Comparison of ENCODE assay signal across 28 mouse cellular contexts in the genomic region with DNA sequence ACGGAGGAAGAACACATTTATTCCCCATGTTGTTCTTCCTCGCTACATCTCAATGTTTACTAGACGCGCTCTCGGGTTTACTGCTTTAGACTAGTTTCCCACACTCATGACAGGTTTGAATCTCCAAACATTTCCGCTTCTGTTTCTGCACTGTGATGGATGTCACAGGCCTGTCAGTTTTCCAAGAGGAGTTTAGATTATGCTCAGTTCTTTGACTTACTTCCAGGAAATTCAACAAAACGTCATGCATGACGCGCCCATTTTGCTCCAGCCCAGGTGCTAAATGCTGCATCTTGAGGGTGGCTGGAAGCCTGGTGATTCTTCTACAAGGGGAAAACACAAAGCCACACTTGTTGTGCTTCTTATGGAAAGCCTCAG. TPM values are rescaled to one million over a fixed set of nuclear protein-coding genes. Genes with fewer than 3 reads are reported as not detected.
DNase-seq lines count a peak whose midpoint lies in the region; ATAC-seq and TF ChIP-seq lines count a peak whose summit lies in the region.
"Had no signal": no experiment of that assay in that cellular context is flagged by ENCODE, and none has a peak within 500 bp of the region (broad histone marks: within the 10 kb centered on the region; RNA-seq: fewer than 3 reads in every experiment).

No protein-coding gene starts in this region.

- no peak for TF ChIP-seq CTCF in kidney, adult 2 months (conservative IDR thresholded peaks at IDR 0.05; ENCODE audit: insufficient read depth, insufficient read length, low read depth, low read length)

- H3K27me3 ChIP-seq in embryonic facial prominence, embryonic 14.5 days (replicated peaks; ENCODE audit: control insufficient read depth, insufficient read depth, low read length): no peaks in the 10 kb centered on the region
- no peaks in the 10 kb centered on the region for H3K27me3 ChIP-seq in embryonic facial prominence, embryonic 10.5 days (replicated peaks; ENCODE audit: low read depth, poor library complexity, severe bottlenecking)
- H3K27me3 ChIP-seq in kidney, embryonic 15.5 days: no peaks in the 10 kb centered on the region
- no peaks in the 10 kb centered on the region for H3K27me3 ChIP-seq in kidney, adult 2 months (replicated peaks; ENCODE audit: control insufficient read depth, insufficient read depth, low read length)
- no peaks in the 10 kb centered on the region for H3K27me3 ChIP-seq in lung, embryonic 16.5 days (ENCODE audit: control insufficient read depth, insufficient read depth, low read depth, low read length)
- H3K27me3 ChIP-seq: heart, embryonic 12.5 days; liver, embryonic 15.5 days; midbrain, embryonic 13.5 days had no signal

- no peak for TF ChIP-seq POLR2A in kidney, adult 2 months (IDR thresholded peaks at IDR 0.05; ENCODE audit: low read depth, low read length)

- WGBS in embryonic facial prominence, embryonic 14.5 days: 69% methylated on average over 9 of the region's 9 CpGs
- WGBS in embryonic facial prominence, embryonic 10.5 days: 90% methylated on average over 9 of the region's 9 CpGs
- WGBS in kidney, embryonic 15.5 days: 45% methylated on average over 9 of the region's 9 CpGs
- 58% methylated on average over 9 of the region's 9 CpGs for WGBS in kidney, adult 2 months
- 34% methylated on average over 9 of the region's 9 CpGs for whole genome bisulfite sequencing in lung, embryonic 16.5 days

- H3K9ac ChIP-seq in embryonic facial prominence, embryonic 14.5 days (ENCODE audit: low read depth, low read length): no peak overlapping the region
- H3K9ac ChIP-seq in kidney, embryonic 15.5 days: no peak overlapping the region
- no peak overlapping the region for H3K9ac ChIP-seq in lung, embryonic 16.5 days (ENCODE audit: low read length)
- H3K9ac ChIP-seq: heart, embryonic 12.5 days; liver, embryonic 15.5 days; midbrain, embryonic 13.5 days had no signal

- 0 out of 2 replicates have a peak overlapping the region, but pooled peaks have one; percentile 1 for H3K27ac ChIP-seq in embryonic facial prominence, embryonic 14.5 days (replicated peaks; ENCODE audit: low read depth, low read length)
- H3K27ac ChIP-seq in embryonic facial prominence, embryonic 10.5 days (replicated peaks): no peak overlapping the region
- H3K27ac ChIP-seq in kidney, embryonic 15.5 days: peak overlapping the region; percentile 66
- H3K27ac ChIP-seq in kidney, adult 2 months (ENCODE audit: insufficient read depth, low read depth, low read length): no peak overlapping the region
- peak overlapping the region; percentile 2 for H3K27ac ChIP-seq in lung, embryonic 16.5 days (ENCODE audit: low read length)
- H3K27ac ChIP-seq: hindbrain, embryonic 10.5 days; liver, embryonic 15.5 days; midbrain, embryonic 13.5 days had no signal

- no peaks in the 10 kb centered on the region for H3K36me3 ChIP-seq in embryonic facial prominence, embryonic 14.5 days (ENCODE audit: control insufficient read depth, insufficient read depth, low read length)
- H3K36me3 ChIP-seq in embryonic facial prominence, embryonic 10.5 days (replicated peaks): no peaks in the 10 kb centered on the region
- H3K36me3 ChIP-seq in kidney, embryonic 15.5 days: no peaks in the 10 kb centered on the region
- H3K36me3 ChIP-seq in kidney, adult 2 months (ENCODE audit: control insufficient read depth, insufficient read depth, low read length): no peaks in the 10 kb centered on the region
- no peaks in the 10 kb centered on the region for H3K36me3 ChIP-seq in lung, embryonic 16.5 days (ENCODE audit: control insufficient read depth, insufficient read depth, low read length)
- H3K36me3 ChIP-seq: heart, embryonic 12.5 days; hindbrain, embryonic 10.5 days; liver, embryonic 15.5 days; midbrain, embryonic 13.5 days had no signal

- H3K9me3 ChIP-seq in embryonic facial prominence, embryonic 14.5 days (ENCODE audit: control insufficient read depth, low read length): no peaks in the 10 kb centered on the region
- H3K9me3 ChIP-seq in embryonic facial prominence, embryonic 10.5 days: no peaks in the 10 kb centered on the region
- H3K9me3 ChIP-seq in kidney, embryonic 15.5 days (replicated peaks): no peaks in the 10 kb centered on the region
- H3K9me3 ChIP-seq in lung, embryonic 16.5 days (ENCODE audit: control insufficient read depth, low read length): no peaks in the 10 kb centered on the region
- H3K9me3 ChIP-seq: heart, embryonic 12.5 days; hindbrain, embryonic 10.5 days; liver, embryonic 15.5 days; midbrain, embryonic 13.5 days had no signal

- peaks cover 6% of the 10 kb centered on the region for H3K4me1 ChIP-seq in embryonic facial prominence, embryonic 14.5 days (ENCODE audit: control insufficient read depth, insufficient read depth, low read length)
- peaks cover 19% of the 10 kb centered on the region for H3K4me1 ChIP-seq in embryonic facial prominence, embryonic 10.5 days
- H3K4me1 ChIP-seq in kidney, embryonic 15.5 days: peaks cover 17% of the 10 kb centered on the region
- no peaks in the 10 kb centered on the region for H3K4me1 ChIP-seq in kidney, adult 2 months (ENCODE audit: control insufficient read depth, insufficient read depth, low read length)
- peaks cover 10% of the 10 kb centered on the region for H3K4me1 ChIP-seq in lung, embryonic 16.5 days (replicated peaks; ENCODE audit: control insufficient read depth, insufficient read depth, low read length)
- H3K4me1 ChIP-seq: hindbrain, embryonic 10.5 days; liver, embryonic 15.5 days; midbrain, embryonic 13.5 days had no signal

- H3K4me3 ChIP-seq in embryonic facial prominence, embryonic 14.5 days (ENCODE audit: low read depth, low read length): no peak overlapping the region
- no peak overlapping the region for H3K4me3 ChIP-seq in embryonic facial prominence, embryonic 10.5 days
- no peak overlapping the region for H3K4me3 ChIP-seq in kidney, embryonic 15.5 days (replicated peaks)
- no peak overlapping the region for H3K4me3 ChIP-seq in kidney, adult 2 months (ENCODE audit: insufficient read depth, low read depth, low read length)
- no peak overlapping the region for H3K4me3 ChIP-seq in lung, embryonic 16.5 days (ENCODE audit: low read length)
- H3K4me3 ChIP-seq: heart, embryonic 12.5 days; hindbrain, embryonic 10.5 days; liver, embryonic 15.5 days; midbrain, embryonic 13.5 days had no signal

- DNase-seq in embryonic facial prominence, embryonic 14.5 days (ENCODE audit: low spot score): peak; percentile 52
- DNase-seq in embryonic facial prominence, embryonic 10.5 days (ENCODE audit: low spot score): no peak
- DNase-seq in kidney, adult 2 months: no peak
- DNase-seq in lung, postnatal 4 days: no peak
- DNase-seq in lung, postnatal 36 days: peak; percentile 12
- no peak for DNase-seq in adrenal gland, postnatal 36 days
- DNase-seq: adrenal gland, postnatal 10 days; cerebellum, adult 2 months; gastrocnemius, postnatal 10 days; heart, postnatal 10 days; left cerebral cortex, postnatal 4 days; liver; right cerebral cortex, postnatal 14 days had no signal

- peak; percentile 41; the same call in 1 of the 2 replicates for ATAC-seq in embryonic facial prominence, embryonic 14.5 days (ENCODE audit: low read depth)
- 0 out of 2 replicates have a peak, but pooled peaks have one; percentile 46 for ATAC-seq in kidney, embryonic 15.5 days (replicated peaks; ENCODE audit: low FRiP score)
- 0 out of 2 replicates have a peak, but pooled peaks have one; percentile 46 for ATAC-seq in lung, embryonic 16.5 days (ENCODE audit: low read depth)
- ATAC-seq: hindbrain, embryonic 16.5 days; intestine, postnatal 0 days; midbrain, embryonic 13.5 days had no signal

- no peak overlapping the region for H3K4me2 ChIP-seq in embryonic facial prominence, embryonic 14.5 days (ENCODE audit: low read depth, low read length)
- no peak overlapping the region for H3K4me2 ChIP-seq in kidney, embryonic 15.5 days
- H3K4me2 ChIP-seq in lung, embryonic 16.5 days (ENCODE audit: low read depth, low read length): no peak overlapping the region
- H3K4me2 ChIP-seq: heart, embryonic 12.5 days; liver, embryonic 15.5 days; midbrain, embryonic 13.5 days had no signal

RNA-seq across cellular contexts. Expression of gene Hacd4, which starts 40.1 kb away (rescaled TPM):
- polyA plus RNA-seq in embryonic facial prominence, embryonic 14.5 days (2014; fragmentation: Nextera tagmentation; extraction: Ambion mirVana): 11.8 and 12.6 TPM in 2 replicates
- polyA plus RNA-seq in embryonic facial prominence, embryonic 10.5 days (2016; fragmentation: Nextera tagmentation; extraction: Ambion mirVana): 3.5 and 3.7 TPM in 2 replicates
- polyA plus RNA-seq in kidney, embryonic 15.5 days (2015; fragmentation: Nextera tagmentation; extraction: Ambion mirVana): 18.3 and 20.7 TPM in 2 replicates
- polyA plus RNA-seq in kidney, adult 2 months (2012; rRNA removed): 2.8 and 3.7 TPM in 2 replicates
- polyA plus RNA-seq in lung, embryonic 16.5 days (2015; fragmentation: Nextera tagmentation; extraction: Ambion mirVana): 9.4 and 10.0 TPM in 2 replicates
- total RNA-seq in adrenal gland, postnatal 36 days (2021): 1 to 10 TPM; 4.5 to 4.6 TPM

RNA-seq across cellular contexts. Expression of gene Ifnb1, which starts 43.8 kb away (rescaled TPM):
- not detected in 2 replicates for polyA plus RNA-seq in embryonic facial prominence, embryonic 14.5 days (2014; fragmentation: Nextera tagmentation; extraction: Ambion mirVana)
- polyA plus RNA-seq in embryonic facial prominence, embryonic 10.5 days (2016; fragmentation: Nextera tagmentation; extraction: Ambion mirVana): not detected in 2 replicates
- polyA plus RNA-seq in kidney, embryonic 15.5 days (2015; fragmentation: Nextera tagmentation; extraction: Ambion mirVana): not detected in 2 replicates
- not detected in 2 replicates for polyA plus RNA-seq in kidney, adult 2 months (2012; rRNA removed)
- polyA plus RNA-seq in lung, embryonic 16.5 days (2015; fragmentation: Nextera tagmentation; extraction: Ambion mirVana): not detected in 2 replicates
- total RNA-seq in adrenal gland, postnatal 36 days (2021): not detected
- total RNA-seq: adrenal gland, postnatal 10 days; gastrocnemius, postnatal 10 days; granulocyte monocyte progenitor cell, adult 5-6 weeks; heart, postnatal 10 days; layer of hippocampus, postnatal 10 days; left cerebral cortex, adult 8-10 months; left cerebral cortex, postnatal 4 days; megakaryocyte, adult 5-6 weeks had no signal
- polyA plus RNA-seq: cerebellum, adult 2 months; forebrain, embryonic 11.5 days; heart, embryonic 12.5 days; hindbrain, embryonic 10.5 days; hindbrain, embryonic 16.5 days; intestine, postnatal 0 days; liver, embryonic 15.5 days; midbrain, embryonic 13.5 days; neural tube, embryonic 11.5 days; testis, adult 2 months had no signal

Comparison
In these comparisons a context has a peak if more than half of its experiments do, and no peak if none do; other contexts are left out.
1. DNase-seq: peak in embryonic facial prominence, embryonic 14.5 days (single experiment) and lung, postnatal 36 days (single experiment); none in embryonic facial prominence, embryonic 10.5 days (single experiment), kidney, adult 2 months (single experiment), lung, postnatal 4 days (0 of 2) and adrenal gland, postnatal 36 days (0 of 2).
2. H3K27ac ChIP-seq: peak in embryonic facial prominence, embryonic 14.5 days (single experiment), kidney, embryonic 15.5 days (single experiment) and lung, embryonic 16.5 days (single experiment); none in embryonic facial prominence, embryonic 10.5 days (single experiment) and kidney, adult 2 months (single experiment).
3. Peak in every context shown above with its lines, with median percentiles within 50 percentile points of each other: ATAC-seq.